Mouse (Mus musculus): ENCODE measurements around the gene Ighmbp2. TPM values are rescaled to one million over a fixed set of nuclear protein-coding genes. Genes with fewer than 3 reads are reported as not detected.

Gene Ighmbp2
- polyA plus RNA-seq, 1 experiment from 2014 or later = 4.8 TPM

DNA sequence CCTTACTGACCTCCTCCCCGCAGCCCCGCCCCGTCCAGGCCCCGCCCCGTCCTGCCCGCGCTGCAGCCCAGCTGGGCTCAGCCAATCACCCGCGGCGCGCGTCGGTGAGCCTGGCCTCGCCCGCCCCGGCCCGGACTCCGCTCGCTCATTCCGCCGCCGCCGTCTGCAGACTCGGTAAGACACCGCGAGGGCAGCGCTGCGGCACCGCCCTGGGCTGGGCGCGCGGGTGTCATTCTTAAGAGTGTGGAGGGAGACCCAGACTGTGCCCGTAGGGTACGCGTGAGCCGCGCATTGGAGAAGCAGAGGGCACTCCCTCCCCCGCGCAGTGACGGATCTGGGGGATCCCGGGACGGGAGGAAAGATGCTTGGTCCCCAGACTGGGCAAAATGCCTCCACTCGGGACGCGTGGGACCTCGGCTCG, 40.4 kb upstream of the Ighmbp2 start:
- ATAC-seq (ENCODE audit: insufficient number of reproducible peaks, insufficient read depth, low FRiP score, low read depth) = peak; percentile 81
- peak overlapping the region; percentile 95 to 98 for H3K27ac ChIP-seq (replicated peaks in 1 of 2; ENCODE audit: control insufficient read depth in 1 of 2, insufficient read depth in 1 of 2, low read depth in 2 of 2, low read length in 2 of 2)
- H3K9ac ChIP-seq (ENCODE audit: low read length) = peak overlapping the region; percentile 87
- no peaks in the 10 kb centered on the region for H3K9me3 ChIP-seq (ENCODE audit: control insufficient read depth, low read length)
- WGBS = 1% methylated on average over 44 of the region's 47 CpGs
- H3K4me3 ChIP-seq (ENCODE audit: control insufficient read depth in 1 of 2, insufficient read depth in 1 of 2, low read depth in 1 of 2, low read length in 2 of 2) = peak overlapping the region; percentile 73 to 83
- H3K4me1 ChIP-seq (ENCODE audit: control insufficient read depth in 2 of 2, insufficient read depth in 2 of 2, low read length in 2 of 2) = peaks cover 25 to 28% of the 10 kb centered on the region in 2 experiments
- H3K27me3 ChIP-seq (ENCODE audit: control insufficient read depth, insufficient read depth, low read length) = no peaks in the 10 kb centered on the region
- no peaks in the 10 kb centered on the region for H3K36me3 ChIP-seq (ENCODE audit: control insufficient read depth, insufficient read depth, low read length)
- H3K4me2 ChIP-seq (ENCODE audit: low read length) = peak overlapping the region; percentile 99

GRCm38 (mm10) chr19:3322261-3322969, 39.6 kb upstream of the Ighmbp2 start, which contains the start of gene Cpt1a:
TSS of gene Cpt1a (plus strand) at chr19:3322334.
- no peaks in the 10 kb centered on the region for H3K36me3 ChIP-seq (ENCODE audit: control insufficient read depth, insufficient read depth, low read length)
- WGBS = 3% methylated on average over 26 of the region's 26 CpGs
- no peaks in the 10 kb centered on the region for H3K27me3 ChIP-seq (ENCODE audit: control insufficient read depth, insufficient read depth, low read length)
- H3K9me3 ChIP-seq (ENCODE audit: control insufficient read depth, low read length) = no peaks in the 10 kb centered on the region
- H3K4me3 ChIP-seq (ENCODE audit: control insufficient read depth in 1 of 2, insufficient read depth in 1 of 2, low read depth in 1 of 2, low read length in 2 of 2) = peak within 1 kb of the TSS; percentile 73 to 83
- peak within 1 kb of the TSS; percentile 34 to 98 for H3K27ac ChIP-seq (replicated peaks in 1 of 2; ENCODE audit: control insufficient read depth in 1 of 2, insufficient read depth in 1 of 2, low read depth in 2 of 2, low read length in 2 of 2)
- peaks cover 25 to 28% of the 10 kb centered on the region in 2 experiments for H3K4me1 ChIP-seq (ENCODE audit: control insufficient read depth in 2 of 2, insufficient read depth in 2 of 2, low read length in 2 of 2)
- 0 out of 2 replicates have a peak, but pooled peaks have one; percentile 27 for ATAC-seq (ENCODE audit: insufficient number of reproducible peaks, insufficient read depth, low FRiP score, low read depth)
- H3K9ac ChIP-seq (ENCODE audit: low read length) = peak within 1 kb of the TSS; percentile 87
- H3K4me2 ChIP-seq (ENCODE audit: low read length) = peak within 1 kb of the TSS; percentile 99

GRCm38 (mm10) chr19:3321617-3322016, 38.8 kb upstream of the Ighmbp2 start:
- H3K9ac ChIP-seq (ENCODE audit: low read length) = peak overlapping the region; percentile 87
- H3K9me3 ChIP-seq (ENCODE audit: control insufficient read depth, low read length) = no peaks in the 10 kb centered on the region
- ATAC-seq (ENCODE audit: insufficient number of reproducible peaks, insufficient read depth, low FRiP score, low read depth) = 0 out of 2 replicates have a peak, but pooled peaks have one; percentile 11
- peak overlapping the region; percentile 18 to 98; a peak in 3 of 4 replicates for H3K27ac ChIP-seq (replicated peaks in 1 of 2; ENCODE audit: control insufficient read depth in 1 of 2, insufficient read depth in 1 of 2, low read depth in 2 of 2, low read length in 2 of 2)
- peak overlapping the region; percentile 99 for H3K4me2 ChIP-seq (ENCODE audit: low read length)
- H3K4me1 ChIP-seq (ENCODE audit: control insufficient read depth in 2 of 2, insufficient read depth in 2 of 2, low read length in 2 of 2) = peaks cover 25% of the 10 kb centered on the region in 2 experiments
- WGBS = 3% methylated on average over 11 of the region's 11 CpGs
- peak overlapping the region; percentile 73 to 83 for H3K4me3 ChIP-seq (ENCODE audit: control insufficient read depth in 1 of 2, insufficient read depth in 1 of 2, low read depth in 1 of 2, low read length in 2 of 2)
- H3K27me3 ChIP-seq (ENCODE audit: control insufficient read depth, insufficient read depth, low read length) = no peaks in the 10 kb centered on the region
- H3K36me3 ChIP-seq (ENCODE audit: control insufficient read depth, insufficient read depth, low read length) = no peaks in the 10 kb centered on the region

DNA sequence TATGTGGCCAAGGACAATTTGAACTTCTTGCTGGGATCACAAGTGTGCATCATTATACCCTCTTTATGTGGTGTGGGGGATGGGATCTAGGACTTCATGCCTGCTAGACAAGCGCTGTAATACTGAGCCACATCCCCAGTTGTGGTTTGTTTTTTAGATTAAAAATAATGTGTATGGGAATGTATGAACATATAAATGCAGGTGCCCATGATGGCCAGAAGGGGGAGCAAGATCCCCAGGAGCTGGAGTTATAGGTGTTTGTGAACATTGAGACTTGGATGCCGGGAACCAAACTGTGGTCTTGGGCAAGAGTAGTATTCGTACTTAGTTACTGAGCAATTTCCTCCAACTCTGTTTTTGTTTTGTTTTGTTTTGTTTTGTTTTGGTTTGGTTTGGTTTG, 38.0 kb upstream of the Ighmbp2 start:
- Histone ChIP-seq H3K4me3 (ENCODE audit: control insufficient read depth in 1 of 2, insufficient read depth in 1 of 2, low read depth in 1 of 2, low read length in 2 of 2) (no peak overlapping the region), H3K27ac (replicated peaks in 1 of 2; ENCODE audit: control insufficient read depth in 1 of 2, insufficient read depth in 1 of 2, low read depth in 2 of 2, low read length in 2 of 2) (no peak overlapping the region), H3K9me3 (ENCODE audit: control insufficient read depth, low read length) (no peaks in the 10 kb centered on the region), H3K4me1 (ENCODE audit: control insufficient read depth in 2 of 2, insufficient read depth in 2 of 2, low read length in 2 of 2) (peaks cover 17% of the 10 kb centered on the region in 2 experiments), H3K27me3 (ENCODE audit: control insufficient read depth, insufficient read depth, low read length) (no peaks in the 10 kb centered on the region), H3K36me3 (ENCODE audit: control insufficient read depth, insufficient read depth, low read length) (no peaks in the 10 kb centered on the region), H3K4me2 (ENCODE audit: low read length) (no peak overlapping the region), H3K9ac (ENCODE audit: low read length) (no peak overlapping the region)
- no peak for ATAC-seq (ENCODE audit: insufficient number of reproducible peaks, insufficient read depth, low FRiP score, low read depth)
- WGBS = 75% methylated on average over 3 of the region's 3 CpGs

DNA sequence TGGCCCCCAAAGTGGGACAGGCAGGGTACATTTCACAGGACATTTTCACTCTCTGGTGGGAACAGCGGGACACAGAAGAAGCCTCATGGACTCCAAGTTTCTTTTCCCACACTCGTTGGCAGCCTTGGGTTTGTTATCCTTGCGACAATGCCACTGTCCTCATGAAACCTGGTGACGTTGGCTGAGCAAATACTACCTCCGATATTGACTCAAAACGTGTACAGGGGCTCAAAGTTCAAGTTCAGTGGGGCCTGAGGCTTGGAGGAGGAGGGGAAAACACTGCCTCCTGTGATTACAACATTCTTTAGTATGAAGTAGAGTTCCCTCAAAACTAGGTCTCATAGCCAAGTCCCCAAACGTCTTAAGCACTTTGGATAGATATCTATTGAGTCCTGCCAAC, 37.3 kb upstream of the Ighmbp2 start:
- no peaks in the 10 kb centered on the region for H3K9me3 ChIP-seq (ENCODE audit: control insufficient read depth, low read length)
- H3K27ac ChIP-seq (replicated peaks in 1 of 2; ENCODE audit: control insufficient read depth in 1 of 2, insufficient read depth in 1 of 2, low read depth in 2 of 2, low read length in 2 of 2) = no peak overlapping the region
- WGBS = 70% methylated on average over 7 of the region's 7 CpGs
- H3K36me3 ChIP-seq (ENCODE audit: control insufficient read depth, insufficient read depth, low read length) = no peaks in the 10 kb centered on the region
- H3K4me3 ChIP-seq (ENCODE audit: control insufficient read depth in 1 of 2, insufficient read depth in 1 of 2, low read depth in 1 of 2, low read length in 2 of 2) = no peak overlapping the region
- H3K4me2 ChIP-seq (ENCODE audit: low read length) = no peak overlapping the region
- no peak overlapping the region for H3K9ac ChIP-seq (ENCODE audit: low read length)
- peaks cover 15% of the 10 kb centered on the region in 2 experiments for H3K4me1 ChIP-seq (ENCODE audit: control insufficient read depth in 2 of 2, insufficient read depth in 2 of 2, low read length in 2 of 2)
- no peak for ATAC-seq (ENCODE audit: insufficient number of reproducible peaks, insufficient read depth, low FRiP score, low read depth)
- no peaks in the 10 kb centered on the region for H3K27me3 ChIP-seq (ENCODE audit: control insufficient read depth, insufficient read depth, low read length)

DNA sequence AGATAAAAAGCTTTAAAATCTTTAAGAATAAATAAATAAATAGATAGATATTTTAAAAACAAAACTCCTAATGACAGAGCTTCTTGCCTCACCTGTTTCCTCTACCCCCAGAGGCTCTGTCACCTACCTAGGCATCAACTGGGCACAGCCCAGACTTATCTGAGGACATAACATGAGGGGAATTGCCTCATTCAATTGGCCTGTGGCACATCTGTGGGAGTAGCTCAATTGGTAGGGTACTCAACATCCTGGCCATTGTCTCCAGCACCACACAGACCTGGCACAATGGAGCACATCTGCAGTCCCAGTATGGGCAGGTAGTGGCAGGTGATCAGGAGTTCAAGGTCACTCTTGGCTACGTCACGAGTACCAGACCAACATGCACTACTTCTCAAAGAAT, 36.5 kb upstream of the Ighmbp2 start:
- no peak overlapping the region for H3K9ac ChIP-seq (ENCODE audit: low read length)
- 69% methylated on average over 2 of the region's 2 CpGs for WGBS
- peaks cover 10 to 11% of the 10 kb centered on the region in 2 experiments for H3K4me1 ChIP-seq (ENCODE audit: control insufficient read depth in 2 of 2, insufficient read depth in 2 of 2, low read length in 2 of 2)
- no peak overlapping the region for H3K4me3 ChIP-seq (ENCODE audit: control insufficient read depth in 1 of 2, insufficient read depth in 1 of 2, low read depth in 1 of 2, low read length in 2 of 2)
- H3K9me3 ChIP-seq (ENCODE audit: control insufficient read depth, low read length) = no peaks in the 10 kb centered on the region
- no peaks in the 10 kb centered on the region for H3K36me3 ChIP-seq (ENCODE audit: control insufficient read depth, insufficient read depth, low read length)
- H3K27me3 ChIP-seq (ENCODE audit: control insufficient read depth, insufficient read depth, low read length) = no peaks in the 10 kb centered on the region
- no peak for ATAC-seq (ENCODE audit: insufficient number of reproducible peaks, insufficient read depth, low FRiP score, low read depth)
- H3K27ac ChIP-seq (replicated peaks in 1 of 2; ENCODE audit: control insufficient read depth in 1 of 2, insufficient read depth in 1 of 2, low read depth in 2 of 2, low read length in 2 of 2) = no peak overlapping the region
- no peak overlapping the region for H3K4me2 ChIP-seq (ENCODE audit: low read length)

- Histone ChIP-seq H3K9ac (ENCODE audit: low read length) (no peak overlapping the region), H3K4me1 (ENCODE audit: control insufficient read depth in 2 of 2, insufficient read depth in 2 of 2, low read length in 2 of 2) (no peaks in the 10 kb centered on the region), H3K4me3 (ENCODE audit: control insufficient read depth in 1 of 2, insufficient read depth in 1 of 2, low read depth in 1 of 2, low read length in 2 of 2) (no peak overlapping the region), H3K36me3 (ENCODE audit: control insufficient read depth, insufficient read depth, low read length) (no peaks in the 10 kb centered on the region), H3K4me2 (ENCODE audit: low read length) (no peak overlapping the region), H3K9me3 (ENCODE audit: control insufficient read depth, low read length) (0 out of 2 replicates have a peak, but pooled peaks cover 3% of the 10 kb centered on the region), H3K27me3 (ENCODE audit: control insufficient read depth, insufficient read depth, low read length) (no peaks in the 10 kb centered on the region), H3K27ac (replicated peaks in 1 of 2; ENCODE audit: control insufficient read depth in 1 of 2, insufficient read depth in 1 of 2, low read depth in 2 of 2, low read length in 2 of 2) (no peak overlapping the region)
- 46% methylated on average over 16 of the region's 16 CpGs for WGBS
- ATAC-seq (ENCODE audit: insufficient number of reproducible peaks, insufficient read depth, low FRiP score, low read depth) = no peak
Measured at GRCm38 (mm10) chr19:3307175-3307949, 24.5 kb upstream of the Ighmbp2 start.
